In the genomic region with DNA sequence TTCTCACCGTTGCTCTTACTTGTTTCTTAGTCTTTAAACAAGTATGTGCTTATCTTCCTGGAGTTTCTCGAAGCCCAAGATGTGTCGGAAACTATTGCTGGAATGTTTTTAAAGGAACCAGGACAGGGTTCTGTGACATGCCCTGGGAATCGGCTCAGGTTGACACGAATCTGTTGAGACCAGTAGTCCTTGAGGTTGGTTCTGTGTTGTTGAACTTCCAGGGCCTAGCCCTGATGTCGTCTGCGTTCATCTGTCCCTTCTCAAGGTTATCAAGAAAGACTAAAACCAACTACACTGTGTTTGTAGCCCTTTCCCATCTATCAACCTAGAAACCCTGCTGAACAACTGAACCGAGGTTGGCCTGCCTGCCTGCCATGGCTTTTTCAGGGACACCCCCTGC, we compare ENCODE assay signal across 24 mouse cellular contexts.
DNase-seq lines count a peak whose midpoint lies in the region; ATAC-seq and TF ChIP-seq lines count a peak whose summit lies in the region.
"Had no signal": no experiment of that assay in that cellular context is flagged by ENCODE, and none has a peak within 500 bp of the region (broad histone marks: within the 10 kb centered on the region; RNA-seq: fewer than 3 reads in every experiment).

No protein-coding gene starts in this region.

- no peak for TF ChIP-seq EP300 in lung, postnatal 0 days (IDR thresholded peaks at IDR 0.05)

- H3K36me3 ChIP-seq in heart, embryonic 12.5 days, result 0 out of 2 replicates have a peak, but pooled peaks cover 6% of the 10 kb centered on the region
- H3K36me3 ChIP-seq in kidney, postnatal 0 days (ENCODE audit: insufficient read depth, low read length), result 0 out of 2 replicates have a peak, but pooled peaks cover 12% of the 10 kb centered on the region
- H3K36me3 ChIP-seq in kidney, embryonic 14.5 days (ENCODE audit: control insufficient read depth, insufficient read depth, low read length), result no peaks in the 10 kb centered on the region
- H3K36me3 ChIP-seq in lung, postnatal 0 days (ENCODE audit: insufficient read depth, low read length), result peaks cover 11% of the 10 kb centered on the region; the same call in 1 of the 2 replicates

- no peak overlapping the region for H3K27ac ChIP-seq in heart, embryonic 12.5 days (ENCODE audit: poor library complexity, severe bottlenecking)
- H3K27ac ChIP-seq in kidney, postnatal 0 days, result 0 out of 2 replicates have a peak overlapping the region, but pooled peaks have one; percentile 31
- H3K27ac ChIP-seq in kidney, embryonic 14.5 days (ENCODE audit: low read depth, low read length), result no peak overlapping the region
- H3K27ac ChIP-seq in lung, postnatal 0 days (ENCODE audit: low read length), result peak overlapping the region; percentile 57
- H3K27ac ChIP-seq: embryonic facial prominence, embryonic 10.5 days; embryonic facial prominence, embryonic 12.5 days; forebrain, embryonic 13.5 days had no signal

- no peak overlapping the region for H3K9ac ChIP-seq in heart, embryonic 12.5 days
- H3K9ac ChIP-seq in kidney, postnatal 0 days (ENCODE audit: low read depth, low read length), result no peak overlapping the region
- no peak overlapping the region for H3K9ac ChIP-seq in kidney, embryonic 14.5 days (ENCODE audit: low read depth, low read length)
- H3K9ac ChIP-seq in lung, postnatal 0 days (replicated peaks; ENCODE audit: low read depth), result no peak overlapping the region
- H3K9ac ChIP-seq: embryonic facial prominence, embryonic 12.5 days; forebrain, embryonic 13.5 days had no signal

- no peaks in the 10 kb centered on the region for H3K27me3 ChIP-seq in heart, embryonic 12.5 days (replicated peaks)
- H3K27me3 ChIP-seq in kidney, postnatal 0 days (ENCODE audit: insufficient read depth, low read length), result no peaks in the 10 kb centered on the region
- H3K27me3 ChIP-seq in kidney, embryonic 14.5 days (ENCODE audit: control insufficient read depth, insufficient read depth, low read length), result no peaks in the 10 kb centered on the region
- H3K27me3 ChIP-seq in lung, postnatal 0 days (replicated peaks; ENCODE audit: insufficient read depth, low read length), result no peaks in the 10 kb centered on the region
- H3K27me3 ChIP-seq: CH12.LX; embryonic facial prominence, embryonic 12.5 days; forebrain, embryonic 13.5 days; Patski had no signal

- 22% methylated on average over 8 of the region's 8 CpGs for WGBS in heart, embryonic 12.5 days
- WGBS in kidney, postnatal 0 days, result 76% methylated on average over 8 of the region's 8 CpGs
- WGBS in kidney, embryonic 14.5 days, result 82% methylated on average over 8 of the region's 8 CpGs
- 46% methylated on average over 8 of the region's 8 CpGs for WGBS in lung, postnatal 0 days

- H3K4me3 ChIP-seq in heart, embryonic 12.5 days, result no peak overlapping the region
- H3K4me3 ChIP-seq in kidney, postnatal 0 days (replicated peaks; ENCODE audit: low read depth, low read length), result no peak overlapping the region
- no peak overlapping the region for H3K4me3 ChIP-seq in kidney, embryonic 14.5 days (ENCODE audit: low read length)
- no peak overlapping the region for H3K4me3 ChIP-seq in lung, postnatal 0 days (ENCODE audit: low read depth, low read length)
- H3K4me3 ChIP-seq: embryonic facial prominence, embryonic 10.5 days; embryonic facial prominence, embryonic 12.5 days; forebrain, embryonic 13.5 days had no signal

- DNase-seq in heart, adult 11 months, result peak; percentile 72
- DNase-seq in kidney, postnatal 0 days (ENCODE audit: low spot score), result no peak
- no peak for DNase-seq in lung, postnatal 0 days (ENCODE audit: low spot score)
- no peak for DNase-seq in lung, postnatal 14 days
- DNase-seq in ovary, postnatal 36 days (ENCODE audit: low spot score), result peak; percentile 62
- DNase-seq in ovary, postnatal 10 days (ENCODE audit: low spot score), result no peak
- DNase-seq: adrenal gland, adult 8-10 months; adrenal gland, postnatal 14 days; adrenal gland, postnatal 36 days; B cell, adult 2 months; cerebellum, adult 11-12 months; cerebellum, adult 2 months; cerebellum, adult 9-10 months; cerebellum, postnatal 10 days; cerebellum, postnatal 25 days had no signal

- H3K4me1 ChIP-seq in heart, embryonic 12.5 days (replicated peaks), result peaks cover 35% of the 10 kb centered on the region
- H3K4me1 ChIP-seq in kidney, postnatal 0 days (replicated peaks; ENCODE audit: insufficient read depth, low read length), result peaks cover 12% of the 10 kb centered on the region; the same call in 1 of the 2 replicates
- H3K4me1 ChIP-seq in kidney, embryonic 14.5 days (ENCODE audit: control insufficient read depth, insufficient read depth, low read length), result peaks cover 17% of the 10 kb centered on the region
- no peaks in the 10 kb centered on the region; the same call in 1 of the 2 replicates for H3K4me1 ChIP-seq in lung, postnatal 0 days (ENCODE audit: insufficient read depth, low read depth, low read length)
- H3K4me1 ChIP-seq: embryonic facial prominence, embryonic 12.5 days had no signal

- no peak for ATAC-seq in heart, embryonic 12.5 days (ENCODE audit: insufficient number of reproducible peaks, low FRiP score)
- ATAC-seq in kidney, postnatal 0 days (replicated peaks; ENCODE audit: low FRiP score, low read depth), result no peak
- no peak for ATAC-seq in kidney, embryonic 14.5 days (ENCODE audit: low FRiP score, low TSS enrichment)
- no peak for ATAC-seq in lung, postnatal 0 days
- ATAC-seq: activated CD4-positive, CD25-positive, alpha-beta regulatory T cell, adult 4 months; CD4-positive, CD25-positive, alpha-beta regulatory T cell, adult 4 months; forebrain, embryonic 13.5 days; Patski had no signal

- no peaks in the 10 kb centered on the region for H3K9me3 ChIP-seq in heart, embryonic 12.5 days (replicated peaks)
- H3K9me3 ChIP-seq in kidney, postnatal 0 days (replicated peaks; ENCODE audit: low read length), result no peaks in the 10 kb centered on the region
- H3K9me3 ChIP-seq in kidney, embryonic 14.5 days (ENCODE audit: control insufficient read depth, low read length), result no peaks in the 10 kb centered on the region
- no peaks in the 10 kb centered on the region for H3K9me3 ChIP-seq in lung, postnatal 0 days (ENCODE audit: low read length)
- H3K9me3 ChIP-seq: embryonic facial prominence, embryonic 10.5 days; embryonic facial prominence, embryonic 12.5 days; forebrain, embryonic 13.5 days had no signal

- TF ChIP-seq CTCF in kidney, postnatal 0 days (IDR thresholded peaks at IDR 0.05; ENCODE audit: low read depth), result no peak
- no peak for TF ChIP-seq CTCF in lung, postnatal 0 days (IDR thresholded peaks at IDR 0.05)

- no peak overlapping the region for H3K4me2 ChIP-seq in heart, embryonic 12.5 days
- H3K4me2 ChIP-seq in kidney, postnatal 0 days (ENCODE audit: low read length), result no peak overlapping the region
- H3K4me2 ChIP-seq in kidney, embryonic 14.5 days (replicated peaks; ENCODE audit: low read depth, low read length), result no peak overlapping the region
- no peak overlapping the region for H3K4me2 ChIP-seq in lung, postnatal 0 days (replicated peaks; ENCODE audit: low read depth, low read length)
- H3K4me2 ChIP-seq: embryonic facial prominence, embryonic 12.5 days; forebrain, embryonic 13.5 days had no signal

Comparison
In these comparisons a context has a peak if more than half of its experiments do, and no peak if none do; other contexts are left out.
1. DNase-seq: peak in heart, adult 11 months (single experiment) and ovary, postnatal 36 days (single experiment); none in kidney, postnatal 0 days (single experiment), lung, postnatal 0 days (single experiment), lung, postnatal 14 days (single experiment) and ovary, postnatal 10 days (single experiment).
2. H3K27ac ChIP-seq: peak in kidney, postnatal 0 days (single experiment) and lung, postnatal 0 days (single experiment); none in heart, embryonic 12.5 days (single experiment) and kidney, embryonic 14.5 days (single experiment).